Mouse (Mus musculus) Patski (cell line): ENCODE results near the gene Ppp2r1b. TPM values are rescaled to one million over a fixed set of nuclear protein-coding genes. Genes with fewer than 3 reads are reported as not detected.

Experiments
- ATAC-seq: fragments of 100-300 bp; one replicate; pipeline ENCODE4 v1.8.0; 2021
- CTCF ChIA-PET: fragments of 350-600 bp; sonication (Branson Sonifier 250); formaldehyde crosslinking; loops from one replicate; lab custom pipeline; 2022; ENCODE audit warnings: inconsistent platforms; lab: Charles Lee
- POLR2A ChIA-PET: fragments of 350-600 bp; sonication (Branson Sonifier 250); formaldehyde crosslinking; loops from one replicate; lab custom pipeline; 2022; ENCODE audit warnings: antibody characterized with exemption, inconsistent platforms; lab: Charles Lee
- DNase-seq: peaks from one replicate; pipeline ENCODE4 v3.0.0-alpha.2; 2011; ENCODE audit warnings: low read depth, low spot score
- H3K27me3 ChIP-seq: fragments of 371-371 bp; one replicate; pipeline ENCODE4 v1.5.1; 2021
- CTCF ChIP-seq: fragments of 100-300 bp; IDR thresholded peaks from one replicate; pipeline ENCODE4 v1.5.1; 2021
- in situ Hi-C: fragments of 300-500 bp; cut with MboI; formaldehyde crosslinking; loops from 3 replicates; pipeline ENCODE4 v1.11.1; 2018; ENCODE audit warnings: low pct_unique_long_range_greater_than_20kb, mixed read lengths
- polyA plus RNA-seq: library from polyadenylated mRNA; unstranded; gene quantifications from one replicate; pipeline ENCODE4 v1.2.3, GENCODE M21; 2021

The Ppp2r1b gene
- polyA plus RNA-seq, 1 experiment from 2014 or later: 34.9 TPM

DNA sequence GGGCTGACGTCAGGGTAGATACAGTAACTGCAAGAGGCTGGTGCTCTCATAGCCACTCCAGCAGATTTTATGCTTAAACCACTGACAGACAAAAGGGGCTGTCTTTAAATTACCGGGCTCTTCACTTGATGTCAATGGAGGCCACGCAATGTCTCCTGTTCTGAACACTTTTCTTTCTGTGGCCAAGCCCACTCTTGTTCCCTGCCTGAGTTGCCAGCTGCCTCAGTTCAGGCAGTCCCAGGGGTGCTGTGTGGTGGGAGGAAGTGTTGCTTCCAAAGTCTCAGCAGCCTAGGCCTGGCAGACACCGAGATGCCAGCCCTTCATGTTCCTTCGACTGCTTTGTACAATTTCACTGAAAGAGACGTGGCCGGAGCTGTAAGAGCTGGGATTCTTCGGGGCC lies 39.0 kb downstream of the Ppp2r1b start:
- CTCF ChIA-PET: interaction anchor here (1.1 to 2.8 kb wide), 3 partner anchors 13 to 19 kb away, joined by 3 to 11 read pairs (median 3); no protein-coding TSS in a partner anchor
- POLR2A ChIA-PET: no interaction called here
- no peak for TF ChIP-seq CTCF
- no peaks in the 10 kb centered on the region for H3K27me3 ChIP-seq
- no peak for ATAC-seq
- in situ Hi-C loops: no loop called here
- no peak for DNase-seq

DNA sequence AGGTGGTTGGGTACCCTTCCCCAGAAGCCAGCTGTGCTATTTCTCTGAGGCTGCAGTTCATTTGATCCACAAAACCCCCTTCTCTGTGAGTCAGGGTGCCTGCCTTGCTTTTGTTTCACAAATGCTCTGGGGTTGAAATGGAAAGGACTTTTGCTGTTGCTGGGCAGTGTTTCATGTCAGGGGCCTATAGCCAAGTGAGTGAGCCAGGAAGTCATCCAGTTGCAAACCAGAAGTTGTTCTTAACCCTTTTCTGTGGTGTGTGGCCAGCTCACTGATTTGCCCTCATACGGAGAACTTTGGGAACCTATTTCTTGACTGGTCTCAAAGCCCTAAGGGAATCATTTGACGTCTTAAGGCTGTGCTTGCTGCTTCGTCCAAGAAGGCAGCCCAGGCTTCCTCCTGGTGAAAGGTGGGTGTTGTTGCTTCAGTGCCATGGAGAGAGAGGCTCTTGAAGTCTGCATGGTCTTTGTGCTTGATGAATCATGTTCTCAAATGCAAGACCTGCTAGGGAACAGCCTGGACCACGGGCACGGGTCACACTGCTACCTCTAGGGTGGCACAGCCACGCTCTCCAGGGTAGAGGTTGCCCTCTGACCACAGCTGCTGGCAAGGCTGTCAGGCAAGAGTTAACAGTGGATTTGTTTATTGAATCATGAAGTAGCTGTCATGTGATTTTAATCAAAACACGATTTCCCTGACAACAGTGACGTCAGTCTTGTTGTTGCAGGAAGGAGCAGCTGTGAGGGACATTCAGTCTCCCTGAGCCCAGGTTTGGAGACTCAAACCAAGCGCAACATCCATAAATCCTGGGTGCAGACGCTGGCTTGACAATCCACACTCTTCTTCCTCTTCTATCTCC lies 39.9 kb downstream of the Ppp2r1b start:
- peak; percentile 68 for DNase-seq
- in situ Hi-C loops: no loop called here
- CTCF ChIA-PET: interaction anchor here (1.1 to 2.8 kb wide), 5 partner anchors 12 to 36 kb away, joined by 3 to 11 read pairs (median 3); no protein-coding TSS in a partner anchor
- POLR2A ChIA-PET: interaction anchor here (0.9 kb wide), 1 partner anchor 12 kb away, joined by 3 read pairs; no protein-coding TSS in a partner anchor
- ATAC-seq: peak; percentile 18
- no peak for TF ChIP-seq CTCF
- H3K27me3 ChIP-seq: no peaks in the 10 kb centered on the region

GRCm38 (mm10) chr9:50885600-50885987 lies 40.5 kb downstream of the Ppp2r1b start:
- DNase-seq: no peak
- no peak for TF ChIP-seq CTCF
- POLR2A ChIA-PET: interaction anchor here (0.9 kb wide), 1 partner anchor 12 kb away, joined by 3 read pairs; no protein-coding TSS in a partner anchor
- CTCF ChIA-PET: interaction anchor here (1.1 to 2.8 kb wide), 3 partner anchors 14 to 36 kb away, joined by 3 to 11 read pairs (median 4); no protein-coding TSS in a partner anchor
- in situ Hi-C loops: no loop called here
- H3K27me3 ChIP-seq: no peaks in the 10 kb centered on the region
- ATAC-seq: no peak

DNA sequence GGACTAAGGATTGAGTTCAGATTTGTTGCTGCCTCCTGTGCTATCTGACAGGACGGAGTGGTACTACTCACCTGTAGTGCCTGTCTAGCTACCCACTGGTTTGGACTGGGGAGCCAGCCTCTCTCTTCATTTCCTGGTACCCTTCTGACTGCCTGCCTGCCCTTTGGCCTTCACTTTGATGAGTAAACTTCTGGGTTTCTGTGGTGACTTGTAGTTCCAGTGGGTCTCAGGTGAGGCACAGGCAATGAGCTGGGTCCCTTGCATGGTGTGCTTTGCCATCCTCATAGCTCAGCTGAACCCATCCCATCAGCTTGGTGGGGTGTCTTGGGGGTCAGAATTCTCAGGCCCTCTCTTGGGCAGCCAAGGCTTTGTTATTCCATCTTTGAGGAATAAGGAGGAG lies 41.8 kb downstream of the Ppp2r1b start:
- H3K27me3 ChIP-seq: no peaks in the 10 kb centered on the region
- in situ Hi-C loops: no loop called here
- no peak for DNase-seq
- no peak for ATAC-seq
- TF ChIP-seq CTCF: no peak
- ChIA-PET CTCF (interaction anchor here (1.0 to 1.8 kb wide), 3 partner anchors 13 to 121 kb away, joined by 3 to 8 read pairs (median 3); no protein-coding TSS in a partner anchor), POLR2A (interaction anchor here (1.0 to 1.4 kb wide), 3 partner anchors 19 to 29 kb away, joined by 3 read pairs; no protein-coding TSS in a partner anchor)

DNA sequence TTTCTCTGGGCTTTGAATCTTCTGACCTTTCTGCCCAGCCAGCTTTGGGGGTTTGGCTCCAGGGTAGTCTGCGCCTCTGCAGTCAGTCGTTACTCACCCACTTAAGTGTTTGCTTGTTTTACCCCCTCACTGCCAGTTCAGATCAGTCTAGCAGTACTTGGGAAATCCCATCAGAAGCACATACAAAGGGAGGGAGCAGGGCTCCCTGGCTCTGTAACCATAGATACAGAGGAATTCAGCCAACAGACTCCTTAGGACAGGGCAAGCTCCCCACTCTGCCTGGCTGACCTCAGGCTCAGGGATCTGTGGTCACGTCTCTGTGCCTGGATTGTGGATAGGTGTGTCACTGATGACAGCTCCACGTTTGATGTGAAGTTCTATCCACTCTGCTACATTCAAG lies 42.2 kb downstream of the Ppp2r1b start:
- in situ Hi-C loops: no loop called here
- ATAC-seq (peak; percentile 80), DNase-seq (peak; percentile 94)
- ChIA-PET POLR2A (interaction anchor here (1.0 to 1.4 kb wide), 3 partner anchors 20 to 30 kb away, joined by 3 read pairs; no protein-coding TSS in a partner anchor), CTCF (interaction anchor here (1.0 to 1.8 kb wide), 3 partner anchors 12 to 121 kb away, joined by 3 to 8 read pairs (median 3); no protein-coding TSS in a partner anchor)
- H3K27me3 ChIP-seq: no peaks in the 10 kb centered on the region
- TF ChIP-seq CTCF: no peak

DNA sequence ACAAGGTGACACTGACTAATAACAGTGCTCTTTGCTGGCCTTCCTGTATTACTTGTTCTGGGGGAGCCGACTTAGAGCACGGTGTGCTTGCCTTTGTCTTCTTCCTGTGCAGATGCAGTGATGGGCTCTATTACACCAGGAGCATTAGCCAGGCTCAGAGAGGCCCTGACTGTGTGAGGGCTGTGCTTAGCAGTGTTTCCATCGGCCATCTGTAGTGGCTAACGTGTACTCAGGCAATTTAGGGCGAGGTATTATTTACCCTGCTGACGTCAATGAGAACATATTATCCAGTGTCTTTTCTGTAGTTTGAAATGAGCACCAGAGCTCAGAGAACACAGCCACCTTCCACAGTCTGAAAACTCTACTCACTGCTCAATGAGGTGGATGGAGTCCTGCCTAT lies 44.1 kb downstream of the Ppp2r1b start:
- no peaks in the 10 kb centered on the region for H3K27me3 ChIP-seq
- no peak for ATAC-seq
- POLR2A ChIA-PET: no interaction called here
- no peak for DNase-seq
- in situ Hi-C loops: no loop called here
- CTCF ChIA-PET: interaction anchor here (2.1 kb wide), 1 partner anchor 9 kb away, joined by 7 read pairs; no protein-coding TSS in a partner anchor
- TF ChIP-seq CTCF: no peak

DNA sequence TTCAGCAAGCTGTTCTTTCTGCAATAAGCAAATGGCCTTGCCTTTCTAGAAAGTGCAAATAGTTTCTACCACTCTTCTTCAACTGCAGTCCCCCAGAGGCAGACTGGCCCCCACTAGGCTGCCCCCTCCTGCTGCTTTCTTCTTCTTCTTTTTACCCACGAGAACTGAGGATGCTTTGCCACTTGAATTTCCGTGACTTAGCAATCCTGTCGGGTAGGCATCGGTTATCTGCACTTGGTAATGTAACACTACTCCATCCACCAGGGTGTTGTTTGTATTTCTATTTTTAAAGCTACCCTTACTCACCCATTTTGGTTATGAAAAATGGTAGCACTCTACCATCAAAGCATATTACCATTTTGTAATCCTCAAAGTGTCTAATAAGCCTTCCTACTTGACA lies 44.9 kb downstream of the Ppp2r1b start:
- ChIA-PET POLR2A (no interaction called here), CTCF (interaction anchor here (2.1 kb wide), 1 partner anchor 8 kb away, joined by 7 read pairs; no protein-coding TSS in a partner anchor)
- no peak for ATAC-seq
- in situ Hi-C loops: no loop called here
- DNase-seq: no peak
- no peaks in the 10 kb centered on the region for H3K27me3 ChIP-seq
- no peak for TF ChIP-seq CTCF

GRCm38 (mm10) chr9:50890494-50891090 lies 45.5 kb downstream of the Ppp2r1b start:
- POLR2A ChIA-PET: interaction anchor here (1.1 kb wide), 1 partner anchor 14 kb away, joined by 3 read pairs; no protein-coding TSS in a partner anchor
- H3K27me3 ChIP-seq: no peaks in the 10 kb centered on the region
- in situ Hi-C loops: no loop called here

DNA sequence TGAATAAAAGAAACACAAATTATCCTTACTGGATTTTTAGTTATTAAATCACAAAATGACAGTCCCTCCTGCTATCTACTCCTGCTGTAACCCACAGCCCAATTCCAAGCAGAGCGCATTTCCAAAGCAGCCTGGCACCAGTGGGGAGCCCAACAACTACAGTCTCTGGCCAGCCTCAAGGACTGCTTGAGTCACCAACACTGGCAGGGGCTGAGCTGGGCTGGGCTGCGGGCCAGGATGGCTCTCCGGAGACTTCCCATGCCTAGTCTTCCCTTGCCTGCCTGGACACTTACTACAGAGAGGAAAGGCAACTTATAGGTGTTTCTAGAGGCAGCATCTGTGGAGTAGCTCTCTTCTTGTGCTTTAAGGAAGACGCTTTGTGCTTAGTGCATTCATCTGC lies 48.6 kb downstream of the Ppp2r1b start:
- in situ Hi-C loops: no loop called here
- no peak for DNase-seq
- TF ChIP-seq CTCF: no peak
- ATAC-seq: peak; percentile 62
- ChIA-PET CTCF (interaction anchor here (1.2 kb wide), 1 partner anchor 19 kb away, joined by 3 read pairs; no protein-coding TSS in a partner anchor), POLR2A (interaction anchor here (1.1 kb wide), 1 partner anchor 110 kb away, joined by 3 read pairs; no protein-coding TSS in a partner anchor)
- H3K27me3 ChIP-seq: no peaks in the 10 kb centered on the region

More at GRCm38 (mm10) chr9:50890494-50891090, 45.5 kb downstream of the Ppp2r1b start:
- no peak for TF ChIP-seq CTCF
- DNase-seq (no peak), ATAC-seq (no peak)
- CTCF ChIA-PET: interaction anchor here (2.1 kb wide), 1 partner anchor 8 kb away, joined by 7 read pairs; no protein-coding TSS in a partner anchor
